Mouse (Mus musculus) liver, embryonic 16.5 days (tissue): ENCODE results near the gene Bahd1. TPM values are rescaled to one million over a fixed set of nuclear protein-coding genes. Genes with fewer than 3 reads are reported as not detected.

Source experiments
- ATAC-seq: fragments of 200-750 bp; cut with Nextera tagmentation; 2 replicates; pipeline ENCODE4 v1.8.0; 2017; ENCODE audit warnings: low read depth, mild to moderate bottlenecking, moderate number of reproducible peaks, moderate library complexity
- H3K27ac ChIP-seq: fragments of 300-500 bp; sonication (generic); 2 replicates; pipeline ENCODE4 v1.5.1; 2014; ENCODE audit warnings: mild to moderate bottlenecking, low read length
- H3K27me3 ChIP-seq: fragments of 300-500 bp; sonication (generic); 2 replicates; pipeline ENCODE4 v1.6.1; 2014; ENCODE audit warnings: low read depth, low read length, mixed read lengths; ENCODE audit not compliant: control insufficient read depth, insufficient read depth
- H3K36me3 ChIP-seq: fragments of 300-500 bp; sonication (generic); 2 replicates; pipeline ENCODE4 v1.6.1; 2014; ENCODE audit warnings: mild to moderate bottlenecking; ENCODE audit not compliant: control insufficient read depth, insufficient read depth
- H3K4me1 ChIP-seq: fragments of 300-500 bp; sonication (generic); 2 replicates; pipeline ENCODE4 v1.6.1; 2014; ENCODE audit warnings: low read depth, low read length, mixed read lengths; ENCODE audit not compliant: control insufficient read depth
- H3K4me2 ChIP-seq: fragments of 300-500 bp; sonication (generic); 2 replicates; pipeline ENCODE4 v1.6.1; 2014; ENCODE audit warnings: low read depth, low read length, mixed read lengths
- H3K4me3 ChIP-seq: fragments of 300-500 bp; sonication (generic); 2 replicates; pipeline ENCODE4 v1.5.1; 2014; ENCODE audit warnings: low read depth, mild to moderate bottlenecking, low read length
- H3K9ac ChIP-seq: fragments of 300-500 bp; sonication (generic); 2 replicates; pipeline ENCODE4 v1.6.1; 2014; ENCODE audit warnings: low read depth, low read length
- H3K9me3 ChIP-seq: fragments of 300-500 bp; sonication (generic); replicated peaks from 2 replicates; pipeline ENCODE4 v1.6.1; 2016; ENCODE audit warnings: low read length; ENCODE audit not compliant: control insufficient read depth
- WGBS: fragments of 180-500 bp; shearing (Covaris S2); extraction: QIAGEN DNeasy Blood & Tissue Kit; methylation state at CpG from one replicate; pipeline ENCODE4 v1.1.7; 2014; ENCODE audit not compliant: insufficient replicate concordance; 5-methylcytosine and 5-hydroxymethylcytosine counted together
- polyA plus RNA-seq: library from polyadenylated mRNA; unstranded; fragments of >200 nt; fragmentation: Nextera tagmentation; extraction: Ambion mirVana; gene quantifications from 2 replicates; pipeline ENCODE4 v1.2.1, GENCODE M21; 2015

The Bahd1 gene
- polyA plus RNA-seq, 1 experiment from 2014 or later = 3.0 TPM

GRCm38 (mm10) chr2:118895990-118896913 lies 3.9 kb upstream of the Bahd1 start:
- Histone ChIP-seq H3K4me3 (peak overlapping the region; percentile 45), H3K27ac (no peak overlapping the region), H3K4me2 (peak overlapping the region; percentile 60), H3K36me3 (no peaks in the 10 kb centered on the region), H3K9ac (no peak overlapping the region), H3K4me1 (peaks cover 29% of the 10 kb centered on the region), H3K9me3 (no peaks in the 10 kb centered on the region), H3K27me3 (peaks cover 76% of the 10 kb centered on the region)
- WGBS = 3% methylated on average over 38 of the region's 38 CpGs
- no peak for ATAC-seq

- no peaks in the 10 kb centered on the region for H3K9me3 ChIP-seq
- H3K4me2 ChIP-seq = peak overlapping the region; percentile 60
- H3K4me1 ChIP-seq = peaks cover 29% of the 10 kb centered on the region
- no peak overlapping the region for H3K27ac ChIP-seq
- no peak for ATAC-seq
- WGBS = 3% methylated on average over 13 of the region's 13 CpGs
- peaks cover 75% of the 10 kb centered on the region for H3K27me3 ChIP-seq
- no peaks in the 10 kb centered on the region for H3K36me3 ChIP-seq
- H3K4me3 ChIP-seq = peak overlapping the region; percentile 45
- H3K9ac ChIP-seq = no peak overlapping the region
These were observed 3.3 kb upstream of the Bahd1 start for GRCm38 (mm10) chr2:118896914-118897291.

GRCm38 (mm10) chr2:118897392-118897791 lies 2.8 kb upstream of the Bahd1 start:
- H3K4me2 ChIP-seq = no peak overlapping the region
- peak overlapping the region; percentile 45; the same call in 1 of the 2 replicates for H3K4me3 ChIP-seq
- H3K9me3 ChIP-seq = no peaks in the 10 kb centered on the region
- WGBS = 5% methylated on average over 7 of the region's 7 CpGs
- H3K9ac ChIP-seq = no peak overlapping the region
- no peak for ATAC-seq
- H3K27me3 ChIP-seq = peaks cover 73% of the 10 kb centered on the region
- no peaks in the 10 kb centered on the region for H3K36me3 ChIP-seq
- H3K27ac ChIP-seq = no peak overlapping the region
- H3K4me1 ChIP-seq = peaks cover 30% of the 10 kb centered on the region

GRCm38 (mm10) chr2:118897808-118898207 lies 2.4 kb upstream of the Bahd1 start:
- H3K4me1 ChIP-seq = peaks cover 34% of the 10 kb centered on the region
- no peak for ATAC-seq
- no peak overlapping the region for H3K27ac ChIP-seq
- no peak overlapping the region for H3K4me2 ChIP-seq
- no peaks in the 10 kb centered on the region for H3K9me3 ChIP-seq
- H3K4me3 ChIP-seq = no peak overlapping the region
- H3K36me3 ChIP-seq = no peaks in the 10 kb centered on the region
- no peak overlapping the region for H3K9ac ChIP-seq
- WGBS = 2% methylated on average over 11 of the region's 11 CpGs
- H3K27me3 ChIP-seq = peaks cover 73% of the 10 kb centered on the region

- no peak overlapping the region for H3K27ac ChIP-seq
- H3K4me3 ChIP-seq = no peak overlapping the region
- H3K9ac ChIP-seq = no peak overlapping the region
- H3K9me3 ChIP-seq = no peaks in the 10 kb centered on the region
- peaks cover 72% of the 10 kb centered on the region for H3K27me3 ChIP-seq
- WGBS = 10% methylated on average over 4 of the region's 4 CpGs
- no peaks in the 10 kb centered on the region for H3K36me3 ChIP-seq
- no peak for ATAC-seq
- no peak overlapping the region for H3K4me2 ChIP-seq
- H3K4me1 ChIP-seq = peaks cover 44% of the 10 kb centered on the region
These were observed 1.4 kb upstream of the Bahd1 start for GRCm38 (mm10) chr2:118898771-118899170.

- H3K4me1 ChIP-seq = peaks cover 49% of the 10 kb centered on the region
- no peaks in the 10 kb centered on the region for H3K9me3 ChIP-seq
- ATAC-seq = no peak
These were observed 871 bp upstream of the Bahd1 start for GRCm38 (mm10) chr2:118899306-118899705.

GRCm38 (mm10) chr2:118900826-118901140 lies 606 bp downstream of the Bahd1 start:
- peak overlapping the region; percentile 95 for H3K4me3 ChIP-seq
- peak overlapping the region; percentile 99 for H3K4me2 ChIP-seq
- 0% methylated on average over 11 of the region's 11 CpGs for WGBS
- H3K9me3 ChIP-seq = no peaks in the 10 kb centered on the region
- H3K36me3 ChIP-seq = no peaks in the 10 kb centered on the region
- H3K4me1 ChIP-seq = peaks cover 54% of the 10 kb centered on the region
- H3K9ac ChIP-seq = peak overlapping the region; percentile 52
- H3K27ac ChIP-seq = 0 out of 2 replicates have a peak overlapping the region, but pooled peaks have one; percentile 26
- H3K27me3 ChIP-seq = peaks cover 52% of the 10 kb centered on the region
- ATAC-seq = no peak

More at GRCm38 (mm10) chr2:118899306-118899705, 871 bp upstream of the Bahd1 start:
- Histone ChIP-seq H3K27me3 (peaks cover 67% of the 10 kb centered on the region), H3K4me3 (no peak overlapping the region), H3K4me2 (no peak overlapping the region), H3K27ac (no peak overlapping the region), H3K9ac (no peak overlapping the region), H3K36me3 (no peaks in the 10 kb centered on the region)
- 19% methylated on average over 7 of the region's 7 CpGs for WGBS

GRCm38 (mm10) chr2:118901175-118902031 lies 1.2 kb downstream of the Bahd1 start:
- Histone ChIP-seq H3K4me1 (peaks cover 55% of the 10 kb centered on the region), H3K4me2 (peak overlapping the region; percentile 99), H3K9ac (peak overlapping the region; percentile 96), H3K36me3 (no peaks in the 10 kb centered on the region), H3K27me3 (peaks cover 46% of the 10 kb centered on the region), H3K27ac (peak overlapping the region; percentile 93), H3K9me3 (no peaks in the 10 kb centered on the region), H3K4me3 (peak overlapping the region; percentile 95)
- WGBS = 0% methylated on average over 65 of the region's 120 CpGs
- peak; percentile 92 for ATAC-seq
